Mouse (Mus musculus) spleen, postnatal 4 days (tissue): ENCODE data around the gene Creb5.

Experiments
- DNase-seq, 2 experiments: peaks; one replicate each; pipeline ENCODE4 v3.0.0; 2022; ENCODE audit warnings: low spot score in 2 of 2

Creb5 gene

GRCm38 (mm10) chr6:53429891-53430290, 142.8 kb downstream of the Creb5 start:
- no peak for DNase-seq

GRCm38 (mm10) chr6:53445862-53446460, 158.9 kb downstream of the Creb5 start:
- no peak for DNase-seq

- no peak for DNase-seq
Measured at GRCm38 (mm10) chr6:53447479-53447878, 160.4 kb downstream of the Creb5 start.

GRCm38 (mm10) chr6:53448317-53448870, 161.3 kb downstream of the Creb5 start:
- no peak for DNase-seq

GRCm38 (mm10) chr6:53449437-53450173, 162.5 kb downstream of the Creb5 start:
- no peak for DNase-seq

GRCm38 (mm10) chr6:53450494-53450893, 163.4 kb downstream of the Creb5 start:
- DNase-seq, result no peak

- no peak for DNase-seq
Measured at GRCm38 (mm10) chr6:53452240-53452639, 165.2 kb downstream of the Creb5 start.

- DNase-seq, result no peak
Measured at GRCm38 (mm10) chr6:53455442-53455841, 168.4 kb downstream of the Creb5 start.

GRCm38 (mm10) chr6:53456111-53456510, 169.0 kb downstream of the Creb5 start:
- DNase-seq, result no peak

GRCm38 (mm10) chr6:53459995-53460747, 173.1 kb downstream of the Creb5 start:
- no peak for DNase-seq

- no peak for DNase-seq
Measured at GRCm38 (mm10) chr6:53461056-53461455, 174.0 kb downstream of the Creb5 start.

- DNase-seq, result no peak
Measured at GRCm38 (mm10) chr6:53461775-53462770, 175.0 kb downstream of the Creb5 start.

GRCm38 (mm10) chr6:53462802-53463201, 175.7 kb downstream of the Creb5 start:
- DNase-seq, result no peak

- DNase-seq, result no peak
Measured at GRCm38 (mm10) chr6:53463261-53463813, 176.3 kb downstream of the Creb5 start.

GRCm38 (mm10) chr6:53469204-53469603, 182.1 kb downstream of the Creb5 start:
- no peak for DNase-seq

GRCm38 (mm10) chr6:53469703-53470102, 182.6 kb downstream of the Creb5 start:
- no peak for DNase-seq

GRCm38 (mm10) chr6:53470559-53470958, 183.5 kb downstream of the Creb5 start:
- no peak for DNase-seq

GRCm38 (mm10) chr6:53470999-53471591, 184.0 kb downstream of the Creb5 start:
- no peak for DNase-seq

GRCm38 (mm10) chr6:53472751-53473150, 185.7 kb downstream of the Creb5 start:
- DNase-seq, result no peak

GRCm38 (mm10) chr6:53477501-53477900, 190.4 kb downstream of the Creb5 start:
- no peak for DNase-seq
